8 mouse cellular contexts compared by ENCODE assay signal in the genomic region with DNA sequence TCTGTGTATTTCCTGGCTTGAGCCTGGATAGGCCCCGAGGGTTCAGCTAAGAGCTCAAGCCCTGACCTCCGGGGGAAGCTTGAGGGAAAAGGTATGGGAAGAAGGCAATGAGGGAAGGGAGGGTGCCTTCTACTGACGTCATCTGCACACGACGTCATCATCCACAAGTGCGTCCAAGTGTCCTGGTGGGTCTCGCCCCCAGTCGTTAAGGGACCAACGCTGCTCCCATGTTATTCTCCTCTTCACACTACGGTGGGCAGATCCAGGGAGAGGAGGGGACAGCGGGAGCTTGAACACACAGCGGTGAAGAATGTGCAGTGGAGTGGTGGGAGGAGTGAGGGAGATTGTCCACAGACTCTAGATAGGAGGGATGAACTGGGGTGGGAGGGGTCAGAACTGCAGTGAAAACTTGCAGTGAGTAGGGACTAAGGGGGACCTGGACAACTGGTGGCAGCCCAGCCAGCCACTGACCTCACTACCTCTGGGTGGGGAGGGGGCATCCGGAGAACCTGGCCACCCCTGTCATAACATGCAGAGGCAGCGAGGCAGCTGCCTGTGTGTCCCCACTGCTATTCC. TPM values are rescaled to one million over a fixed set of nuclear protein-coding genes. Genes with fewer than 3 reads are reported as not detected.
DNase-seq lines count a peak whose midpoint lies in the region; ATAC-seq and TF ChIP-seq lines count a peak whose summit lies in the region.

No protein-coding gene starts in this region.

- peak; percentile 20 for DNase-seq in neural tube, embryonic 11.5 days (ENCODE audit: low spot score)
- no peak for DNase-seq in neural tube, embryonic 10.5 days (ENCODE audit: extremely low spot score, low spot score)
- DNase-seq in gastrocnemius, postnatal 10 days: peak; percentile 38
- DNase-seq in lung, postnatal 0 days (ENCODE audit: low spot score): peak; percentile 95
- DNase-seq in testis, postnatal 10 days (ENCODE audit: low spot score): peak; percentile 61
- no peak for DNase-seq in urinary bladder, postnatal 25 days (ENCODE audit: low spot score)
- DNase-seq in right cerebral cortex, postnatal 4 days: no peak

- WGBS in neural tube, embryonic 11.5 days: 2% methylated on average over 14 of the region's 14 CpGs
- WGBS in intestine, postnatal 0 days: 30% methylated on average over 14 of the region's 14 CpGs
- WGBS in lung, postnatal 0 days: 2% methylated on average over 14 of the region's 14 CpGs

- H3K9ac ChIP-seq in neural tube, embryonic 11.5 days (ENCODE audit: low read length): peak overlapping the region; percentile 53
- H3K9ac ChIP-seq in intestine, postnatal 0 days (ENCODE audit: low read depth, low read length): peak overlapping the region; percentile 50
- peak overlapping the region; percentile 93 for H3K9ac ChIP-seq in lung, postnatal 0 days (replicated peaks; ENCODE audit: low read depth)

- peak overlapping the region; percentile 76 for H3K27ac ChIP-seq in neural tube, embryonic 11.5 days (ENCODE audit: low read depth, low read length)
- H3K27ac ChIP-seq in intestine, postnatal 0 days (ENCODE audit: low read depth, low read length): peak overlapping the region; percentile 87
- H3K27ac ChIP-seq in lung, postnatal 0 days (ENCODE audit: low read length): peak overlapping the region; percentile 100

- H3K4me3 ChIP-seq in neural tube, embryonic 11.5 days (ENCODE audit: low read depth, low read length): peak overlapping the region; percentile 20; the same call in 1 of the 2 replicates
- H3K4me3 ChIP-seq in intestine, postnatal 0 days (ENCODE audit: low read depth, low read length): peak overlapping the region; percentile 57
- H3K4me3 ChIP-seq in lung, postnatal 0 days (ENCODE audit: low read depth, low read length): peak overlapping the region; percentile 48

- H3K9me3 ChIP-seq in neural tube, embryonic 11.5 days (ENCODE audit: control insufficient read depth, low read length): no peaks in the 10 kb centered on the region
- H3K9me3 ChIP-seq in intestine, postnatal 0 days (ENCODE audit: control insufficient read depth): no peaks in the 10 kb centered on the region
- H3K9me3 ChIP-seq in lung, postnatal 0 days (ENCODE audit: low read length): no peaks in the 10 kb centered on the region

- H3K27me3 ChIP-seq in neural tube, embryonic 11.5 days (ENCODE audit: control insufficient read depth, insufficient read depth, low read length): peaks cover 27% of the 10 kb centered on the region
- H3K27me3 ChIP-seq in intestine, postnatal 0 days (replicated peaks; ENCODE audit: control insufficient read depth, insufficient read depth, low read length): no peaks in the 10 kb centered on the region
- H3K27me3 ChIP-seq in lung, postnatal 0 days (replicated peaks; ENCODE audit: insufficient read depth, low read length): no peaks in the 10 kb centered on the region

- peaks cover 46% of the 10 kb centered on the region for H3K4me1 ChIP-seq in neural tube, embryonic 11.5 days (ENCODE audit: control insufficient read depth, insufficient read depth, low read length)
- peaks cover 31% of the 10 kb centered on the region for H3K4me1 ChIP-seq in intestine, postnatal 0 days (replicated peaks; ENCODE audit: control insufficient read depth, insufficient read depth, low read length)
- H3K4me1 ChIP-seq in lung, postnatal 0 days (ENCODE audit: insufficient read depth, low read depth, low read length): peaks cover 42% of the 10 kb centered on the region

- no peak for TF ChIP-seq CTCF in intestine, postnatal 0 days (IDR thresholded peaks at IDR 0.05; ENCODE audit: low read depth)
- TF ChIP-seq CTCF in lung, postnatal 0 days (IDR thresholded peaks at IDR 0.05): no peak

- no peak; the same call in none of the 2 replicates for TF ChIP-seq EP300 in lung, postnatal 0 days (IDR thresholded peaks at IDR 0.05)

- no peaks in the 10 kb centered on the region for H3K36me3 ChIP-seq in neural tube, embryonic 11.5 days (ENCODE audit: control insufficient read depth, insufficient read depth, low read length)
- H3K36me3 ChIP-seq in intestine, postnatal 0 days (ENCODE audit: control insufficient read depth, insufficient read depth): peaks cover 12% of the 10 kb centered on the region; the same call in 1 of the 2 replicates
- H3K36me3 ChIP-seq in lung, postnatal 0 days (ENCODE audit: insufficient read depth, low read length): peaks cover 22% of the 10 kb centered on the region; the same call in 1 of the 2 replicates

- H3K4me2 ChIP-seq in neural tube, embryonic 11.5 days (ENCODE audit: low read depth): peak overlapping the region; percentile 36
- peak overlapping the region; percentile 88 for H3K4me2 ChIP-seq in intestine, postnatal 0 days (replicated peaks; ENCODE audit: low read depth)
- H3K4me2 ChIP-seq in lung, postnatal 0 days (replicated peaks; ENCODE audit: low read depth, low read length): peak overlapping the region; percentile 87

- no peak for ATAC-seq in neural tube, embryonic 11.5 days (ENCODE audit: insufficient read depth, low FRiP score, low TSS enrichment)
- no peak for ATAC-seq in intestine, postnatal 0 days
- peak; percentile 35 for ATAC-seq in lung, postnatal 0 days

RNA-seq across cellular contexts. Expression of a gene that starts 3.2 kb away (rescaled TPM):
- 11.4 and 13.2 TPM in 2 replicates for polyA plus RNA-seq in neural tube, embryonic 11.5 days (2014; fragmentation: Nextera tagmentation; extraction: Ambion mirVana)
- total RNA-seq in gastrocnemius, postnatal 10 days (2021): 10 to 100 TPM; 38.8 to 41.9 TPM
- polyA plus RNA-seq in intestine, postnatal 0 days (2015; fragmentation: Nextera tagmentation; extraction: Ambion mirVana): 11.7 and 15.0 TPM in 2 replicates
- 48.7 and 51.6 TPM in 2 replicates for polyA plus RNA-seq in lung, postnatal 0 days (2015; fragmentation: Nextera tagmentation; extraction: Ambion mirVana)

RNA-seq across cellular contexts. Expression of a gene that starts 29.9 kb away (rescaled TPM):
- polyA plus RNA-seq in neural tube, embryonic 11.5 days (2014; fragmentation: Nextera tagmentation; extraction: Ambion mirVana): 113 and 121 TPM in 2 replicates
- 100 to 1,000 TPM; 151 to 152 TPM for total RNA-seq in gastrocnemius, postnatal 10 days (2021)
- 47.8 and 53.0 TPM in 2 replicates for polyA plus RNA-seq in intestine, postnatal 0 days (2015; fragmentation: Nextera tagmentation; extraction: Ambion mirVana)
- polyA plus RNA-seq in lung, postnatal 0 days (2015; fragmentation: Nextera tagmentation; extraction: Ambion mirVana): 54.0 and 61.8 TPM in 2 replicates

RNA-seq across cellular contexts. Expression of a gene that starts 32.6 kb away (rescaled TPM):
- 15.5 and 17.0 TPM in 2 replicates for polyA plus RNA-seq in neural tube, embryonic 11.5 days (2014; fragmentation: Nextera tagmentation; extraction: Ambion mirVana)
- total RNA-seq in gastrocnemius, postnatal 10 days (2021): 10 to 100 TPM; 14.2 to 14.8 TPM
- 26.3 and 26.7 TPM in 2 replicates for polyA plus RNA-seq in intestine, postnatal 0 days (2015; fragmentation: Nextera tagmentation; extraction: Ambion mirVana)
- 20.4 and 22.2 TPM in 2 replicates for polyA plus RNA-seq in lung, postnatal 0 days (2015; fragmentation: Nextera tagmentation; extraction: Ambion mirVana)

RNA-seq across cellular contexts. Expression of a gene that starts 40.7 kb away (rescaled TPM):
- polyA plus RNA-seq in neural tube, embryonic 11.5 days (2014; fragmentation: Nextera tagmentation; extraction: Ambion mirVana): 0.22 and 0.34 TPM in 2 replicates
- 10 to 100 TPM; 66.0 to 77.5 TPM for total RNA-seq in gastrocnemius, postnatal 10 days (2021)
- polyA plus RNA-seq in intestine, postnatal 0 days (2015; fragmentation: Nextera tagmentation; extraction: Ambion mirVana): 27.8 and 29.1 TPM in 2 replicates
- 109 and 123 TPM in 2 replicates for polyA plus RNA-seq in lung, postnatal 0 days (2015; fragmentation: Nextera tagmentation; extraction: Ambion mirVana)

RNA-seq across cellular contexts. Expression of a gene that starts 46.9 kb away (rescaled TPM):
- 0.13 and 0.22 TPM in 2 replicates for polyA plus RNA-seq in neural tube, embryonic 11.5 days (2014; fragmentation: Nextera tagmentation; extraction: Ambion mirVana)
- under 1 TPM; 0.14 to 0.27 TPM for total RNA-seq in gastrocnemius, postnatal 10 days (2021)
- polyA plus RNA-seq in intestine, postnatal 0 days (2015; fragmentation: Nextera tagmentation; extraction: Ambion mirVana): 52.7 and 56.7 TPM in 2 replicates
- polyA plus RNA-seq in lung, postnatal 0 days (2015; fragmentation: Nextera tagmentation; extraction: Ambion mirVana): 0.08 and 0.16 TPM in 2 replicates

Comparison
In these comparisons a context has a peak if more than half of its experiments do, and no peak if none do; other contexts are left out.
1. DNase-seq: peak in neural tube, embryonic 11.5 days (single experiment), gastrocnemius, postnatal 10 days (single experiment), lung, postnatal 0 days (single experiment) and testis, postnatal 10 days (single experiment); none in neural tube, embryonic 10.5 days (single experiment), urinary bladder, postnatal 25 days (single experiment) and right cerebral cortex, postnatal 4 days (single experiment).
2. H3K4me2 ChIP-seq: peak in every context shown above with its lines; median percentile 88 in intestine, postnatal 0 days; 87 in lung, postnatal 0 days; 36 in neural tube, embryonic 11.5 days.
3. Peak in every context shown above with its lines, with median percentiles within 50 percentile points of each other: H3K27ac ChIP-seq, H3K4me3 ChIP-seq and H3K9ac ChIP-seq.